Mouse (Mus musculus) liver, embryonic 14.5 days (tissue): ENCODE data around the gene Rnf150. TPM values are rescaled to one million over a fixed set of nuclear protein-coding genes. Genes with fewer than 3 reads are reported as not detected.

Experiments
- ATAC-seq: fragments of 200-750 bp; cut with Nextera tagmentation; 2 replicates; pipeline ENCODE4 v1.8.0; 2017; ENCODE audit warnings: moderate number of reproducible peaks, mild to moderate bottlenecking, moderate library complexity; ENCODE audit not compliant: insufficient read depth
- DNase-seq, 3 experiments: peaks; one replicate each; pipeline ENCODE4 v3.0.0-alpha.2; 2012 to 2013; ENCODE audit warnings: low read depth in 3 of 3, low spot score in 3 of 3
- H3K27ac ChIP-seq: fragments of 300-500 bp; sonication (generic); 2 replicates; pipeline ENCODE4 v1.5.1; 2014; ENCODE audit warnings: moderate library complexity, mild to moderate bottlenecking, control low read depth, inconsistent platforms
- H3K27me3 ChIP-seq: fragments of 300-500 bp; sonication (generic); 2 replicates; pipeline ENCODE4 v1.6.1; 2014; ENCODE audit warnings: mild to moderate bottlenecking, low read length, moderate library complexity; ENCODE audit not compliant: control insufficient read depth, insufficient read depth
- H3K36me3 ChIP-seq: fragments of 300-500 bp; sonication (generic); replicated peaks from 2 replicates; pipeline ENCODE4 v1.6.1; 2014; ENCODE audit warnings: low read depth; ENCODE audit not compliant: control insufficient read depth, insufficient read depth
- H3K4me1 ChIP-seq, 2 experiments: fragments of 200-500 bp in 1 of 2; fragments of 300-500 bp in 1 of 2; sonication (generic) in 1 of 2; replicated peaks; 2 replicates each; pipeline ENCODE4 v1.6.1; 2012 to 2014; ENCODE audit warnings: antibody characterized with exemption in 1 of 2, inconsistent platforms in 1 of 2, low read length in 1 of 2; ENCODE audit not compliant: control insufficient read depth in 2 of 2, insufficient read depth in 2 of 2
- H3K4me2 ChIP-seq: fragments of 300-500 bp; sonication (generic); 2 replicates; pipeline ENCODE4 v1.6.1; 2014; ENCODE audit warnings: low read depth, mild to moderate bottlenecking, control low read depth, moderate library complexity
- H3K4me3 ChIP-seq, 2 experiments: fragments of 200-500 bp in 1 of 2; fragments of 300-500 bp in 1 of 2; sonication (generic) in 1 of 2; 2 replicates each; pipeline ENCODE4 v1.5.1; 2012 to 2014; ENCODE audit warnings: low read depth in 2 of 2, low read length in 2 of 2, mild to moderate bottlenecking in 2 of 2, control low read depth in 1 of 2, inconsistent platforms in 1 of 2, moderate library complexity in 1 of 2; ENCODE audit not compliant: insufficient read depth in 1 of 2
- H3K9ac ChIP-seq: fragments of 300-500 bp; sonication (generic); replicated peaks from 2 replicates; pipeline ENCODE4 v1.6.1; 2014; ENCODE audit warnings: mild to moderate bottlenecking, control low read depth, moderate library complexity
- H3K9me3 ChIP-seq: fragments of 300-500 bp; sonication (generic); 2 replicates; pipeline ENCODE4 v1.6.1; 2016; ENCODE audit warnings: low read length, mixed read lengths; ENCODE audit not compliant: control insufficient read depth
- CTCF ChIP-seq: IDR thresholded peaks from 2 replicates; pipeline ENCODE4 v1.5.1; 2016; ENCODE audit warnings: antibody characterized with exemption, low read depth, control low read depth
- EP300 ChIP-seq: IDR thresholded peaks from 2 replicates; pipeline ENCODE4 v1.6.1; 2016; ENCODE audit warnings: antibody characterized with exemption, low read depth
- WGBS: fragments of 180-500 bp; shearing (Covaris S2); extraction: QIAGEN DNeasy Blood & Tissue Kit; methylation state at CpG from one replicate; pipeline ENCODE4 v1.1.7; 2014; ENCODE audit not compliant: insufficient replicate concordance; 5-methylcytosine and 5-hydroxymethylcytosine counted together
- polyA plus RNA-seq, 2 experiments: library from polyadenylated mRNA; depleted of rRNA in 1 of 2; stranded (reverse) in 1 of 2; unstranded in 1 of 2; fragments of >200 nt; fragmentation: Nextera tagmentation in 1 of 2; extraction: Ambion mirVana in 1 of 2; gene quantifications; 2 replicates each; pipeline versions ENCODE4 v1.2.1 to v1.2.3; 2012 to 2014

The Rnf150 gene
- polyA plus RNA-seq, 2 experiments = 0.17 to 0.19 TPM

DNA sequence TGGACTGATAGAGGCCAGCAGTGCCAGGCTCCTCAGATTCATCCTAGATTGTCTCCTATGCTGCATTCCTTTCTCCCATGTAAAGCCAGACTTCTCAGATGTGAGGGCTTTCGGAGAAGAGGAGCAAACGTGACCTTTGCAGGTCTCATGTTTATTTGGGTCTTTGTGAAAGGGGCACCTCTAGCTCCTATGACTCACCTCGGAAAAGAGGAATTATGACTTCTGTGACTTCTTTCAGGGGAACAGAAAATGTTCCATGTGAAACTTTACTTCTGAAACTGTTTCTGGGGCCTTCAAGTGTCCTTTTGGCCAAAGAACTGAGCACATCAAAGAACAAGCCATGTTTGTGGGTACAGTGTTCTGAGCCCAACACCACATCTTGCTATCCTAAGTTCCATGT is 133.7 kb downstream of the Rnf150 start:
- Histone ChIP-seq H3K36me3 (no peaks in the 10 kb centered on the region), H3K4me3 (no peak overlapping the region), H3K9me3 (no peaks in the 10 kb centered on the region), H3K4me1 (no peaks in the 10 kb centered on the region), H3K4me2 (no peak overlapping the region), H3K9ac (no peak overlapping the region), H3K27me3 (no peaks in the 10 kb centered on the region), H3K27ac (no peak overlapping the region)
- 40% methylated on average over 3 of the region's 3 CpGs for WGBS
- ATAC-seq (no peak), DNase-seq (no peak)
- no peak for TF ChIP-seq EP300
- no peak for TF ChIP-seq CTCF

DNA sequence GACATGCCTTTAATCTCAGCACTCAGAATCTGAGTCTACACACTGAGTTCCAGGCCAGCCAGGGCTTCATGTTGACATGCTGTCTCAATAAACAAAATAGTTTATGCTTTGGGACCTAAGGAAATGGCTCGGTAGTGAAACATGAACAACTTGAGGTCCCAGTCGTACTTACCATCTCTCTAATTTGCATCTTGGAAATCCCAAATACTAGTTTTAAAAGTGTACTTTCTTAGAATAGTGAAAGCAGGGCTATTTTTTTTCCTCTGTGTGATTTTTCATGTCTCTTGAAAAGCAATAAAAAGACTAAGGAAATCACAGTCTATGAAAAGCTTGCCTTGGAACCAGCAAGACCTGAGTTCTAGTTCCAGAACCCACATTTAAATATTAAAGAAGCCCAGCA is 135.6 kb downstream of the Rnf150 start:
- WGBS = 48% methylated on average over 2 of the region's 2 CpGs
- H3K9ac ChIP-seq = no peak overlapping the region
- no peaks in the 10 kb centered on the region for H3K4me1 ChIP-seq
- no peak overlapping the region for H3K4me2 ChIP-seq
- H3K27me3 ChIP-seq = no peaks in the 10 kb centered on the region
- TF ChIP-seq CTCF (no peak), EP300 (no peak)
- DNase-seq (no peak), ATAC-seq (no peak)
- no peaks in the 10 kb centered on the region for H3K36me3 ChIP-seq
- H3K9me3 ChIP-seq = no peaks in the 10 kb centered on the region
- no peak overlapping the region for H3K27ac ChIP-seq
- H3K4me3 ChIP-seq = no peak overlapping the region

DNA sequence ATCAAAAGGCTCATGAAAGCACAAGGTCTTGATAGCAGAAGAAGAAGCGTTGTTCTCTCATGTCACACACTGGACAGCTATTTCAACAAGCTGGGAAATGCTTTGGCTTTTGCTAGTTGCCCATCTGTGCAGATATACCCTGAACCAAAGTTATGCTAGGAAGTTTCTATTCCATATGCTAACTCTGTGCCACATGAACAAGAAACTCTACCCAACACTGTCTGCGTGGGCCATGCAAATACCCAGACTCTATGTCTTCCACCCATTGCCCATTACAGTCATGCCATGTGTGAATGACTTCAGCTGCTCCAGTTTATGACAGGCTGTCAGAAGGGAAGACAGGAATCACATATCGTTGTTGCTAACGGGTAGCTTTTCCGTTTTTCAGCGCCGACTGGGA is 140.0 kb downstream of the Rnf150 start:
- no peak for ATAC-seq
- Histone ChIP-seq H3K36me3 (no peaks in the 10 kb centered on the region), H3K4me3 (no peak overlapping the region), H3K27me3 (no peaks in the 10 kb centered on the region), H3K4me2 (no peak overlapping the region), H3K27ac (no peak overlapping the region), H3K9me3 (no peaks in the 10 kb centered on the region), H3K4me1 (no peaks in the 10 kb centered on the region), H3K9ac (no peak overlapping the region)
- DNase-seq = no peak
- WGBS = 73% methylated on average over 7 of the region's 7 CpGs
- TF ChIP-seq EP300 (no peak), CTCF (no peak)

DNA sequence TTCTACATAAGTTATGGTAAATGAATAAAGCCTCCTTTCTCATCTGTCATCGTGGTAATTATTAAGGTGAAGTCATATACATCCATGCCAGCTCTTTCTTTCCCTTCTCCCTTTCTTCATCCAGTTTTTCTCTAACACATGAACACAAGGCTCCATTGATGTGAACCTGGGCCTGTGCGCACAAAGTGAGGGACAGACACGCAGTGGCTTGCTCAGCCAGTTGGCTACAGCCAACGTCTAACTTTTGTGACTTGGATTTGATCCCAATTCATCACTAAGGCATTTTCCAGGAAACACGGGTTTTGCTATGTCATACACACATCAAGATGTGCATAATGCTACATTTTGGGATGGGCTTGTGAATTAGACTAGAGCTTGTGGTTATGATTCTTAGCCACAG is 146.3 kb downstream of the Rnf150 start:
- Histone ChIP-seq H3K4me2 (no peak overlapping the region), H3K4me3 (no peak overlapping the region), H3K27me3 (no peaks in the 10 kb centered on the region), H3K27ac (no peak overlapping the region), H3K9ac (no peak overlapping the region), H3K36me3 (no peaks in the 10 kb centered on the region), H3K4me1 (no peaks in the 10 kb centered on the region), H3K9me3 (no peaks in the 10 kb centered on the region)
- 60% methylated on average over 5 of the region's 5 CpGs for WGBS
- TF ChIP-seq CTCF = no peak
- no peak for TF ChIP-seq EP300
- no peak for ATAC-seq
- DNase-seq = no peak

DNA sequence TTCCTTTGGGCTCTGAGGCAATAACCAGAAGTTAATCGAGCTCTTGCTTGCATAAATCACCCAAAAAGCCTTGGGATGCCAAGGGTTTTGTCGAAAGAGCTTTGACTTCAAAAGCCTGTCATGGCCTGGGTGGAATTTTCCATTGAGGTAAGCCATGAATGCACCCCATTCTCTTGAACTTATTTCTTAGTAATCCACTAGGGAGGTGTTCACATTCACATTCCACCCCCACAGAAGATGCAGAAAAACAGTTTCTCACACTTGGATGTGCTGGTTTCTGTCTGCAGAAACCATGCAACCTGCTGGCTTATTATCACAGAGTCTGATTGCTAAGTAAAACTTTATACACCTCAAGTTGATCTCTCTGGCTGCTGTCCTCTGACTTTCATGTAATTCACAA is 148.1 kb downstream of the Rnf150 start:
- H3K4me3 ChIP-seq = no peak overlapping the region
- H3K4me2 ChIP-seq = no peak overlapping the region
- 43% methylated on average over 2 of the region's 2 CpGs for WGBS
- DNase-seq = no peak
- no peaks in the 10 kb centered on the region for H3K9me3 ChIP-seq
- H3K27ac ChIP-seq = no peak overlapping the region
- no peak overlapping the region for H3K9ac ChIP-seq
- ATAC-seq = no peak
- H3K4me1 ChIP-seq = no peaks in the 10 kb centered on the region
- H3K27me3 ChIP-seq = no peaks in the 10 kb centered on the region
- H3K36me3 ChIP-seq = no peaks in the 10 kb centered on the region
- TF ChIP-seq EP300 (no peak), CTCF (no peak)
